Mouse (Mus musculus): ENCODE data around the gene Car3.

The Car3 gene

DNA sequence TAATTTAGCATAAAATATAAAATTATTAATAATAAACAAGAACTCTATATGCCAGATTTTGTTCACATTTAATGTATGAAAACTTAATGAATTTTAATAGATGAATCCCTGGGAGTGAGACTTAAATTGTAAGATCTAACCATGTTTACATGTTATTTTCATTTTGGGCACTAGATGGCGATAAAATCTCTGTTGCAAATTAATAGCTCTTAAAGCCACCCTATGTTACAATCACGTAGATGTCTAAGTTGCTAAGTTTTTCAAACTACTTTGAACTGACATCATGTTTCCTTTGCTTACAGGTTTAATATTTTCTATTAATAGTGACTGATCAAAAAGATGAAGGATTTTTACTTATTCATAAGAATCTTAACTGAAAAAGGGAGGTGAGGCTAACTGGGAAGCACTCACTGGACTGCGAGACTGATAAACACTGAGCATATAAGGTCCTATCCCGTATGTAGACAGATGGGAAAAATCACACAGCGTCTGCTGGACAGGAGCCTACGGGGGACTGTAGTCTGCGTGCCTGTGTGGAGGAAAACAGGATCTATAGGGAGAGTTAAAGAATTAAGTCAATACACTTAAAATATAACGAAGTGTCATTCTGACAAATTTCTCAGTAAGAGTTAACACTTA is 11.2 kb downstream of the Car3 start:
- peak in 1 of 2 experiments; percentile 35 for DNase-seq (ENCODE audit: low read depth in 2 of 2, low spot score in 2 of 2)

DNA sequence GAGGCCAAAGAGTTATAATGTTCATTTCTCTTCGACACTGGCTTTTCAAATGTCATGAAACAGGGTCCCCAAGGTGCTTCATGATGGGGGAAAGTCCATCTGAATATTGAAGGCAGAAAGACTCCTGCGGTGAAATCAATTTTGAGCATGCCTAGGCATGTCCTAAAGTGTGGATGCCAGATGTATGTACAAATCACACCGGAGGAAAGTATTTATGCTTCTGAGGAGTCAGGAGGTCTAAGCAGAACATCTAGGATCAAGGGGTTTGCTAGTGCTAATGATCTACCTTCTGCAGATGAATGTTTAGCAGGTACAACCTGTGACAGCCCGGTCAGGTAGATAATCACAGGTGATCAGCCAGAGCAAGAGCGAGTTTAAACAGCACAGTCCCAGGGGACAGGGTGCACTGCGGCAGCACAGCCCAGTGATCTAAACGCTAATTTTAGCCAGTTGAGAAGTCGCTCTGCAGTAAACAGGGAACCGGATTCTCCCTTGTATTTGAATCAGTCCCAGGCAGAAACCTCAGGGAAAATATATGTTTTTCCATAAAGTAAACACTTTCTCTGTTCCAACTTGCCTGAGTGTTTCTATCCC is 13.1 kb downstream of the Car3 start:
- DNase-seq (ENCODE audit: low read depth in 2 of 2, low spot score in 2 of 2), result no peak

DNA sequence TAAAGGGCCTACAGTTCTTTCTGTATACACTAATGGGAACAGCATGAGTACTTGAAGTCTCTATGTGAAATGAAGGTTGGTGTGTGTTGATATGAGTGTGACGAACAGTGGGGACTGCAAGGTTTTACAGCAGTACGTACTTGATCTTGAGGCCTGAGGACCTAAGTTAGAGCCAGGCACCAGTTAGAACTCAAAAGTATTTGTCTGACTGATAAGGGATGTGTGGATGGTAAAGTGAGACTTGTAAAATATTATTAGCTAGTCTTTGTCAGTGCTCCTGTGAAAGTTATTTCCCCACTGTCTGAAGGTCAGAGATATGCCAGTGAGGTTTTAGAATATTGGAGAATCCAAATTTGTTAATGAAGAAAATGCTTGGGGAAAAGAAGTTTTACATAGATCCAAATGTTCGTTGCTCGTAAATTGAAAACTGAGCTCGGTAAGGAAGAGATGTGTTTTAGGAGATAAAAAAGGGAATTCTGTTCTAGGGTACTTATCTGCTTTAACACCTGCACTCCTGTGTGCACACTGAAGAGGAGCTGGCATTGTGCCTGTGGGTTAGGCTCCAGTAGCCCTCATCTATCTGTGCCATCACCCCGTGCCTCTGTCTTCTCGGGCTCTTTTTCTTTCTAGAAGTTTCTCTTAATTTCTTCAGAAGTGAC is 14.1 kb downstream of the Car3 start:
- DNase-seq (ENCODE audit: low read depth in 2 of 2, low spot score in 2 of 2), result no peak

DNA sequence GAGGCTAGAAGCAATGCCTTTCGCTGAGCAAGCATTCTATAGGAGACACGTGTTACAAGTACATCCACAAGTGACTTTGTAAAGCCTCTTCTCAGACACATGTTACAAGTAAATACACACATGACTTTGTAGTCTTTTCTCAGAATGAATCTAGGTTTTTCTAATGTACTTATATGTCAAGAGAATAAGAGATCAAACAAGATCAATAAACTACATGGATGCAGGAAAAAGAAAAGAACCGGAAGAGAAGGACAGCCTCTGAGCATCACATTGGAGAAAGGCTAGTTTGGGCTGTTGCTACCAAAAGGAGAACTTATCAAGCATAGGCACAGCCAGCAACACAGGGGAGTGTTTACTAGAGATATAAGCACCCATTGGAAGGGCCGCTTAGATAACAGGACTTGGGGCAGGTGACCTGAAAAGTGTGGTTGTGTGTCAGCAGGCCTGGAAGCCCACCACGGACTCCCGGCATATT is 15.5 kb downstream of the Car3 start:
- no peak for DNase-seq (ENCODE audit: low read depth in 2 of 2, low spot score in 2 of 2)

DNA sequence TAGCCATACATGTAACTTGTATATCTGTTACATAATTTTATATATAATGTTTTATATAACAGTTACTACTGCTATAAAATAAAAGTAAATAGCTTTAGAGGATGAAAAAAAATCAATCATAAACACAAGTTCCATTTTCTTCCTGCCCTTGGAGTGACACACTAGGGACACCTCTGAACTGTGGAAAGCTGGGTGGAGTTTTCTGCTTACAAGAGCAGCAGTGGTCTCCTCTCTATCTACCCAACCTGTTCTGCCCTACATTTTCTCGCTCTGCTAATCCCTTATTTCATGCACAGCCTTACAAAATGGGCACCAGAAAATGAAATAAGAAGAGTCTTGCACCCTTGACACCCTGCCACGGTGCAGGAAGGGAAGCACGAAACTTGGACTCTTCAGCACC is 16.0 kb downstream of the Car3 start:
- DNase-seq (ENCODE audit: low read depth in 2 of 2, low spot score in 2 of 2), result no peak

DNA sequence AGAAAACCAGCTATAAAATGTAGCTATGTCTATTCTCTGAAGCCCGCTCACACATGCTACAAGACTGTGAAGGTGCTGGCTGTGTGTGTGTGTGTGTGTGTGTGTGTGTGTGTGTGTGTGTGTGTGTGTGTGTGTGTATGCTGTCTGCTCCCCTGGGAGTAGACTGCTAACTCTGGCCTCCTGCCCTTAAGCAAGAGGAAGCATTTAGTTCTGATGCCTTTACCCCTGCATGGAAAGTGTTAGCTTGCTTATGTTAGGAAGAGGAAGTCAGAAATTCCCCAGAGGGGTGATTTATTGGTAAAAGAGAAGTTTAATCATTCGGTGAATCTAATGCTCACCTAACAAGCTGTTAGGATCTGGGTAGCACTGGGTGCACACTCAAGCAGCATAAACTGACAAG is 17.0 kb downstream of the Car3 start:
- DNase-seq (ENCODE audit: low read depth in 2 of 2, low spot score in 2 of 2), result no peak

DNA sequence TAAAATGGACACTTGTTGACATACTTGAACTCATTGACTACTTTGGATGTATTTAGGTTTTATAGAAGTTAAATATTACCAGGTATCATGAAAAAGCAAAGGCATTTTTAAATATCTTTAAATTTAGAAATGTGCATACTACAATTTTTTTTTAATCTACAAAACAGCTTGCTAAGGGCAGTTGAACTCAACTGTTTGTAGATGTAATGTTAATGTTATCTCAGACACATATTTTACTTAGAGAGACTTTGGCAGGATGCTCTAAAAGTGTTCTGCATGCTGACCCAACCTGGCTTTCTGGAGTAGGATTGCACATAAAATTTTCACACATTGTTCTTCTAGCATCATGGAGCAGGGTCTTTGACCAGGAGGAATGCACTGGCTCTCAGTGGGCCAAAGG is 18.7 kb downstream of the Car3 start:
- no peak for DNase-seq (ENCODE audit: low read depth in 2 of 2, low spot score in 2 of 2)

GRCm38 (mm10) chr3:14882756-14883155 is 19.4 kb downstream of the Car3 start:
- no peak for DNase-seq (ENCODE audit: low read depth in 2 of 2, low spot score in 2 of 2)

- no peak for DNase-seq (ENCODE audit: low read depth in 2 of 2, low spot score in 2 of 2)
Observed at GRCm38 (mm10) chr3:14884826-14885225, 21.5 kb downstream of the Car3 start.

GRCm38 (mm10) chr3:14886102-14887098 is 23.1 kb downstream of the Car3 start, which contains the start of gene Car2:
Gene Car2 (plus strand): TSS chr3:14886273.
- DNase-seq (ENCODE audit: low read depth in 2 of 2, low spot score in 2 of 2), result peak; percentile 28 to 46

GRCm38 (mm10) chr3:14887134-14887666 is 23.9 kb downstream of the Car3 start:
- DNase-seq (ENCODE audit: low read depth in 2 of 2, low spot score in 2 of 2), result peak; percentile 8 to 33

DNA sequence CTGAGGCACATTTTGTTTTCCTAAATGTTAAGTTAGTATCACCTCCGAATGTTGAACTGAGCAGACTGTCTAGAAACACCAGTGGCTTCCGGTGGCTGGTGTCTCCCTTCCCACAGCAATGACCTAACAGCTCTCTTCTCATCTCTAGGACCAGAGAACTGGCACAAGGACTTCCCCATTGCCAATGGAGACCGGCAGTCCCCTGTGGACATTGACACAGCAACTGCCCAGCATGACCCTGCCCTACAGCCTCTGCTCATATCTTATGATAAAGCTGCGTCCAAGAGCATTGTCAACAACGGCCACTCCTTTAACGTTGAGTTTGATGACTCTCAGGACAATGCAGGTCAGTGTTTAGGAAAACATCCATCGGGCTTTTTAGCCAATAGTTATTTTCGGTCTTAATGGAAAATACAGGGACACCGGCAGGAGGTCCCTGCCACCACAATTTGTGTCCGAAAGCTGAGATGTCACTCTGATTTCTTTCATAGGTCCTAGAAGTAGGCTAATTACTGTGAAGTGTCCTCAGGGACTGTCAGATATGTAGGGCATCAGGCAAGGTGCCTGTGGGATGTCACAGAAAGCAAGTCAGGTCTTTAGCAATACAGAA is 24.5 kb downstream of the Car3 start:
- no peak for DNase-seq (ENCODE audit: low read depth in 2 of 2, low spot score in 2 of 2)

- DNase-seq (ENCODE audit: low read depth in 2 of 2, low spot score in 2 of 2), result no peak
Observed at GRCm38 (mm10) chr3:14888549-14888948, 25.2 kb downstream of the Car3 start.

DNA sequence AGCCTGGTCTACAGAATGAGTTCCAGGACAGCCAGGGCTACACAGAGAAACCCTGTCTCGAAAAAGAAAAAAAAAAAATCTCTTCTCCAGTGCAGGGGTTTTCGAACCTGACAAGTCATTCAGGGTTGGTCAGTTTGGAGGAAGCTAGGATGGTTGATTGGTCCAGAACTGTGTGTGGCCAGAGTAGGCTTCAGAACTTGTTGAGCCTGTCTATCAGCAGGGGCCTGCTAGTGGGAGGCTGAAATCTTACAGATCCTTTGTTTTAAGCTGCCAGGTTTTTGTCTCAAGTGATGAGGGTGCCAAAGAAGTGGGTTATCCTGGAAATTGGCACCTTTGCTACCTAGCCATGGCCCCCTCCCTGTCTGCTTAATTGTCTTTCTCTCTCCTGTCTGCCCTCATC is 25.8 kb downstream of the Car3 start:
- DNase-seq (ENCODE audit: low read depth in 2 of 2, low spot score in 2 of 2), result no peak

GRCm38 (mm10) chr3:14889716-14890409 is 26.6 kb downstream of the Car3 start:
- no peak for DNase-seq (ENCODE audit: low read depth in 2 of 2, low spot score in 2 of 2)

- DNase-seq (ENCODE audit: low read depth in 2 of 2, low spot score in 2 of 2), result no peak
Observed at GRCm38 (mm10) chr3:14892991-14893390, 29.7 kb downstream of the Car3 start.

GRCm38 (mm10) chr3:14893700-14894099 is 30.4 kb downstream of the Car3 start:
- DNase-seq (ENCODE audit: low read depth in 2 of 2, low spot score in 2 of 2), result no peak

DNA sequence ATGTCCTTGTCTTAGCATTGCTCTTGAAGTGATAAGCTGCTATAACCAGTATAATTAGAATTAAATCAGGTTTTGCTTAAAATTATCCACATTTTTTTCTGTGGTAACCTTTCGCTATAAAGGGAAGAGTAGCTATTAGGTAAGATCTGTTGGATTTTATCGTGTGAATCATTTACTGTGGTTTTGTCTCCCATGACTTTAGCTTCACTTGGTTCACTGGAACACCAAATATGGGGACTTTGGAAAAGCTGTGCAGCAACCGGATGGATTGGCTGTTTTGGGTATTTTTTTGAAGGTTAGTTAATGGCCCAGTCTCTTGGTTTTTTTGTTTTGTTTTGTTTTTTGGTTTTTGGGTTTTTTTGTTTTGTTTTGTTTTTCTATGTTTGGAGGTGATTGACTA is 32.0 kb downstream of the Car3 start:
- no peak for DNase-seq (ENCODE audit: low read depth in 2 of 2, low spot score in 2 of 2)

DNA sequence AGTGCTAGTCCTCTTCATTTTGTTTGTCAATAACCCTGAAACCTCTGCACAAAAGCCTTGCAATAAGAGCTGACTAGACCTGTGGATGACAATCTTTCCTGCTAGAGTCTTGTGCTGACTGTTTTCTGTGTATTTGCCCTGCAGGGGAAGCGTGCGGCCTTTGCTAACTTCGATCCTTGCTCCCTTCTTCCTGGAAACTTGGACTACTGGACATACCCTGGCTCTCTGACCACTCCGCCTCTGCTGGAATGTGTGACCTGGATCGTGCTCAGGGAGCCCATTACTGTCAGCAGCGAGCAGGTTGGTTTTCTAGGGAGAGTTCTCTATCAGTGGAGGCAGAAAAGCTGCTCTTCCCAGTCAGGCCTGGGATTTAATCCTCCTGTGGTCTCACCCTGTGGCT is 34.5 kb downstream of the Car3 start:
- no peak for DNase-seq (ENCODE audit: low read depth in 2 of 2, low spot score in 2 of 2)

GRCm38 (mm10) chr3:14903380-14903779 is 40.1 kb downstream of the Car3 start:
- DNase-seq (ENCODE audit: low read depth in 2 of 2, low spot score in 2 of 2), result no peak

All from CD8-positive naive resting alpha-beta T cell, adult 2 months (primary cell).